Mouse (Mus musculus): ENCODE measurements around the gene Gm3336. TPM values are rescaled to one million over a fixed set of nuclear protein-coding genes. Genes with fewer than 3 reads are reported as not detected.

Gene Gm3336
- polyA plus RNA-seq (2017; shearing (Covaris generic)): not detected

GRCm38 (mm10) chr8:70718297-70718696, at the start of gene Gm3336:
Gene Gm3336, plus strand, starts transcription at chr8:70718543.

GRCm38 (mm10) chr8:70673079-70673856, 45.1 kb upstream of the Gm3336 start, which contains the start of gene Lsm4:
Gene Lsm4, plus strand, starts transcription at chr8:70673248.

GRCm38 (mm10) chr8:70698310-70699109, 19.8 kb upstream of the Gm3336 start, which contains the start of gene Jund:
Gene Jund, plus strand, starts transcription at chr8:70698949.

GRCm38 (mm10) chr8:70703287-70703686, 15.1 kb upstream of the Gm3336 start, which contains the start of gene Iqcn:
Gene Iqcn, plus strand, starts transcription at chr8:70703457.

GRCm38 (mm10) chr8:70723486-70724210, 5.3 kb downstream of the Gm3336 start, which contains the start of gene Pde4c:
Gene Pde4c, plus strand, starts transcription at chr8:70723720.

GRCm38 (mm10) chr8:70754043-70754870, 35.9 kb downstream of the Gm3336 start, which contains the start of gene Rab3a:
Gene Rab3a, plus strand, starts transcription at chr8:70754679.

GRCm38 (mm10) chr8:70760775-70761406, 42.5 kb downstream of the Gm3336 start, which contains the start of gene Mpv17l2:
Gene Mpv17l2, minus strand, starts transcription at chr8:70760946.

Other genes starting within 250 kb of the Gm3336 start
- 19.3 TPM for gene Klhl26, start 241.6 kb upstream of the Gm3336 start, polyA plus RNA-seq (2017; shearing (Covaris generic))
- gene Tmem59l, start 231.2 kb upstream of the Gm3336 start, polyA plus RNA-seq (2017; shearing (Covaris generic)): not detected
- not detected for gene Crlf1, start 225.4 kb upstream of the Gm3336 start, polyA plus RNA-seq (2017; shearing (Covaris generic))
- 108 TPM for gene Rex1bd, start 211.8 kb upstream of the Gm3336 start, polyA plus RNA-seq (2017; shearing (Covaris generic))
- gene Uba52, start 207.7 kb upstream of the Gm3336 start, polyA plus RNA-seq (2017; shearing (Covaris generic)): 975 TPM
- gene Fkbp8, start 190.8 kb upstream of the Gm3336 start, polyA plus RNA-seq (2017; shearing (Covaris generic)): 422 TPM
- gene Kxd1, start 190.6 kb upstream of the Gm3336 start, polyA plus RNA-seq (2017; shearing (Covaris generic)): 90.3 TPM
- 39.6 TPM for gene Ell, start 179.1 kb upstream of the Gm3336 start, polyA plus RNA-seq (2017; shearing (Covaris generic))
- 95.3 TPM for gene Isyna1, start 124.2 kb upstream of the Gm3336 start, polyA plus RNA-seq (2017; shearing (Covaris generic))
- gene Ssbp4, start 109.7 kb upstream of the Gm3336 start, polyA plus RNA-seq (2017; shearing (Covaris generic)): 141 TPM
- 0.24 TPM for gene Lrrc25, start 102.4 kb upstream of the Gm3336 start, polyA plus RNA-seq (2017; shearing (Covaris generic))
- gene Gdf15, start 86.1 kb upstream of the Gm3336 start, polyA plus RNA-seq (2017; shearing (Covaris generic)): not detected
- 5.5 TPM for gene Pgpep1, start 58.2 kb upstream of the Gm3336 start, polyA plus RNA-seq (2017; shearing (Covaris generic))
- 379 TPM for gene Lsm4, start 45.3 kb upstream of the Gm3336 start, polyA plus RNA-seq (2017; shearing (Covaris generic))
- gene Jund, start 19.6 kb upstream of the Gm3336 start, polyA plus RNA-seq (2017; shearing (Covaris generic)): 866 TPM
- 0.16 TPM for gene Iqcn, start 15.1 kb upstream of the Gm3336 start, polyA plus RNA-seq (2017; shearing (Covaris generic))
- gene Pde4c, start 5.2 kb downstream of the Gm3336 start, polyA plus RNA-seq (2017; shearing (Covaris generic)): 0.98 TPM
- gene Rab3a, start 36.1 kb downstream of the Gm3336 start, polyA plus RNA-seq (2017; shearing (Covaris generic)): 13.2 TPM
- 71.6 TPM for gene Mpv17l2, start 42.4 kb downstream of the Gm3336 start, polyA plus RNA-seq (2017; shearing (Covaris generic))
- gene Pik3r2, start 58.2 kb downstream of the Gm3336 start, polyA plus RNA-seq (2017; shearing (Covaris generic)): 32.8 TPM
- 97.6 TPM for gene Mast3, start 86.5 kb downstream of the Gm3336 start, polyA plus RNA-seq (2017; shearing (Covaris generic))
- gene Il12rb1, start 89.9 kb downstream of the Gm3336 start, polyA plus RNA-seq (2017; shearing (Covaris generic)): 34.9 TPM
- 23.7 TPM for gene Arrdc2, start 121.2 kb downstream of the Gm3336 start, polyA plus RNA-seq (2017; shearing (Covaris generic))
- not detected for gene Kcnn1, start 144.7 kb downstream of the Gm3336 start, polyA plus RNA-seq (2017; shearing (Covaris generic))
- gene Ccdc124, start 155.4 kb downstream of the Gm3336 start, polyA plus RNA-seq (2017; shearing (Covaris generic)): 64.8 TPM
- gene Slc5a5, start 174.2 kb downstream of the Gm3336 start, polyA plus RNA-seq (2017; shearing (Covaris generic)): not detected
- gene Rpl18a, start 178.9 kb downstream of the Gm3336 start, polyA plus RNA-seq (2017; shearing (Covaris generic)): 5,768 TPM
- gene Map1s, start 187.4 kb downstream of the Gm3336 start, polyA plus RNA-seq (2017; shearing (Covaris generic)): 74.7 TPM